13 mouse cellular contexts compared by ENCODE assay signal in the genomic region with DNA sequence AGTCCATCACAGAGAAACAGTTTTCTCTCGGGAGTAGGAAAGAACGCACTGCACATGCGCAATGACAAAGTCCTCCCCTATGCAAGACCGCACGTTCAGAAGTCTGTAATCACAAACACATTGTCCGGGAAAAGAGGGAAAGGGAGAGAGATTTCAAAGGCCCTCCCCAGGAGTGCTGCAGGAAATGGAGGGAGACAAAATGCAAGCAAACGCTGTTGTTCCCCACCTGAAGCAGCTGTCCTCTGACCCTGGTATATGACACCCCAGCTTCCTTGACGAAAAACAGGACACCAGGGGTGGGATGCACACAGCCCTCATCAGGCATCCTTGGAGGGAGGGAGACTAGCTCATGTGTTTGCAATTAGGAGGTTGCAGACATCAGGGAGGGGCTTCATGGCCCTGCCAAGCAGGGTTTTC.
A peak's percentile ranks its signal among the peaks of the same experiment; 100 is the strongest.
DNase-seq lines count a peak whose midpoint lies in the region; ATAC-seq lines count a peak whose summit lies in the region.
"Had no signal": no experiment of that assay in that cellular context is flagged by ENCODE, and none has a peak within 500 bp of the region (broad histone marks: within the 10 kb centered on the region; RNA-seq: fewer than 3 reads in every experiment).

No protein-coding gene starts in this region.

- H3K4me2 ChIP-seq in forebrain, embryonic 11.5 days (ENCODE audit: low read depth, low read length, severe bottlenecking): no peak overlapping the region
- H3K4me2 ChIP-seq in forebrain, embryonic 15.5 days (replicated peaks): no peak overlapping the region
- peak overlapping the region; percentile 43 for H3K4me2 ChIP-seq in embryonic facial prominence, embryonic 14.5 days (ENCODE audit: low read depth, low read length)
- H3K4me2 ChIP-seq in neural tube, embryonic 11.5 days (ENCODE audit: low read depth): no peak overlapping the region
- H3K4me2 ChIP-seq: liver, embryonic 11.5 days; midbrain, embryonic 12.5 days had no signal

- peak; percentile 57 for DNase-seq in forebrain, embryonic 11.5 days (ENCODE audit: low spot score)
- peak; percentile 20 for DNase-seq in lung, postnatal 10 days
- no peak for DNase-seq in lung, postnatal 4 days
- DNase-seq in embryonic facial prominence, embryonic 14.5 days (ENCODE audit: low spot score): peak; percentile 91
- peak; percentile 35 for DNase-seq in neural tube, embryonic 11.5 days (ENCODE audit: low spot score)
- no peak for DNase-seq in ovary, postnatal 36 days (ENCODE audit: low spot score)
- DNase-seq in retina, postnatal 1 day: no peak
- DNase-seq: cerebellum, postnatal 10 days; kidney, postnatal 25 days had no signal

- no peaks in the 10 kb centered on the region for H3K9me3 ChIP-seq in forebrain, embryonic 11.5 days (ENCODE audit: control insufficient read depth, low read length)
- H3K9me3 ChIP-seq in forebrain, embryonic 15.5 days: no peaks in the 10 kb centered on the region
- no peaks in the 10 kb centered on the region for H3K9me3 ChIP-seq in embryonic facial prominence, embryonic 14.5 days (ENCODE audit: control insufficient read depth, low read length)
- H3K9me3 ChIP-seq in neural tube, embryonic 11.5 days (ENCODE audit: control insufficient read depth, low read length): no peaks in the 10 kb centered on the region
- H3K9me3 ChIP-seq: midbrain, embryonic 12.5 days had no signal

- WGBS in forebrain, embryonic 11.5 days: 47% methylated on average over 8 of the region's 8 CpGs
- WGBS in forebrain, embryonic 15.5 days: 47% methylated on average over 8 of the region's 8 CpGs
- WGBS in embryonic facial prominence, embryonic 14.5 days: 19% methylated on average over 8 of the region's 8 CpGs
- WGBS in neural tube, embryonic 11.5 days: 41% methylated on average over 8 of the region's 8 CpGs

- no peaks in the 10 kb centered on the region for H3K27me3 ChIP-seq in forebrain, embryonic 11.5 days (ENCODE audit: control insufficient read depth, insufficient read depth, low read length)
- H3K27me3 ChIP-seq in forebrain, embryonic 15.5 days: no peaks in the 10 kb centered on the region
- no peaks in the 10 kb centered on the region for H3K27me3 ChIP-seq in embryonic facial prominence, embryonic 14.5 days (replicated peaks; ENCODE audit: control insufficient read depth, insufficient read depth, low read length)
- no peaks in the 10 kb centered on the region for H3K27me3 ChIP-seq in neural tube, embryonic 11.5 days (ENCODE audit: control insufficient read depth, insufficient read depth, low read length)

- ATAC-seq in forebrain, embryonic 11.5 days (replicated peaks; ENCODE audit: low FRiP score): no peak
- ATAC-seq in forebrain, embryonic 15.5 days (replicated peaks): no peak
- peak; percentile 81 for ATAC-seq in embryonic facial prominence, embryonic 14.5 days (ENCODE audit: low read depth)
- no peak for ATAC-seq in neural tube, embryonic 11.5 days (ENCODE audit: insufficient read depth, low FRiP score, low TSS enrichment)
- ATAC-seq: Patski had no signal

- H3K4me3 ChIP-seq in forebrain, embryonic 11.5 days (ENCODE audit: low read depth, low read length): no peak overlapping the region
- no peak overlapping the region for H3K4me3 ChIP-seq in forebrain, embryonic 15.5 days
- no peak overlapping the region for H3K4me3 ChIP-seq in embryonic facial prominence, embryonic 14.5 days (ENCODE audit: low read depth, low read length)
- H3K4me3 ChIP-seq in neural tube, embryonic 11.5 days (ENCODE audit: low read depth, low read length): no peak overlapping the region
- H3K4me3 ChIP-seq: midbrain, embryonic 12.5 days had no signal

- H3K27ac ChIP-seq in forebrain, embryonic 11.5 days (ENCODE audit: low read depth, low read length): no peak overlapping the region
- no peak overlapping the region for H3K27ac ChIP-seq in forebrain, embryonic 15.5 days (replicated peaks)
- peak overlapping the region; percentile 91 for H3K27ac ChIP-seq in embryonic facial prominence, embryonic 14.5 days (replicated peaks; ENCODE audit: low read depth, low read length)
- 0 out of 2 replicates have a peak overlapping the region, but pooled peaks have one; percentile 9 for H3K27ac ChIP-seq in neural tube, embryonic 11.5 days (ENCODE audit: low read depth, low read length)
- H3K27ac ChIP-seq: midbrain, embryonic 12.5 days had no signal

- no peak overlapping the region for H3K9ac ChIP-seq in forebrain, embryonic 11.5 days (ENCODE audit: low read length)
- no peak overlapping the region for H3K9ac ChIP-seq in forebrain, embryonic 15.5 days (replicated peaks)
- peak overlapping the region; percentile 5; the same call in 1 of the 2 replicates for H3K9ac ChIP-seq in embryonic facial prominence, embryonic 14.5 days (ENCODE audit: low read depth, low read length)
- no peak overlapping the region for H3K9ac ChIP-seq in neural tube, embryonic 11.5 days (ENCODE audit: low read length)
- H3K9ac ChIP-seq: midbrain, embryonic 12.5 days had no signal

- no peaks in the 10 kb centered on the region for H3K36me3 ChIP-seq in forebrain, embryonic 11.5 days (ENCODE audit: control insufficient read depth, insufficient read depth, low read length)
- H3K36me3 ChIP-seq in forebrain, embryonic 15.5 days: no peaks in the 10 kb centered on the region
- no peaks in the 10 kb centered on the region for H3K36me3 ChIP-seq in embryonic facial prominence, embryonic 14.5 days (ENCODE audit: control insufficient read depth, insufficient read depth, low read length)
- no peaks in the 10 kb centered on the region for H3K36me3 ChIP-seq in neural tube, embryonic 11.5 days (ENCODE audit: control insufficient read depth, insufficient read depth, low read length)
- H3K36me3 ChIP-seq: midbrain, embryonic 12.5 days had no signal

- H3K4me1 ChIP-seq in forebrain, embryonic 11.5 days (replicated peaks; ENCODE audit: control insufficient read depth, insufficient read depth, low read length): peaks cover 9% of the 10 kb centered on the region; the same call in 1 of the 2 replicates
- peaks cover 16% of the 10 kb centered on the region for H3K4me1 ChIP-seq in forebrain, embryonic 15.5 days
- peaks cover 47% of the 10 kb centered on the region for H3K4me1 ChIP-seq in embryonic facial prominence, embryonic 14.5 days (ENCODE audit: control insufficient read depth, insufficient read depth, low read length)
- H3K4me1 ChIP-seq in neural tube, embryonic 11.5 days (ENCODE audit: control insufficient read depth, insufficient read depth, low read length): peaks cover 9% of the 10 kb centered on the region

Comparison
In these comparisons a context has a peak if more than half of its experiments do, and no peak if none do; other contexts are left out.
1. DNase-seq: peak in forebrain, embryonic 11.5 days (single experiment), lung, postnatal 10 days (single experiment), embryonic facial prominence, embryonic 14.5 days (single experiment) and neural tube, embryonic 11.5 days (single experiment); none in lung, postnatal 4 days (0 of 2), ovary, postnatal 36 days (single experiment) and retina, postnatal 1 day (single experiment).
2. H3K27ac ChIP-seq: peak in embryonic facial prominence, embryonic 14.5 days (single experiment) and neural tube, embryonic 11.5 days (single experiment); none in forebrain, embryonic 11.5 days (single experiment) and forebrain, embryonic 15.5 days (single experiment).